Mouse (Mus musculus): ENCODE results near the gene Mif4gd. TPM values are rescaled to one million over a fixed set of nuclear protein-coding genes. Genes with fewer than 3 reads are reported as not detected.

Gene Mif4gd
- polyA plus RNA-seq (2017; shearing (Covaris generic)) = 198 TPM

GRCm38 (mm10) chr11:115612410-115613137 is at the start of gene Mif4gd:
Mif4gd (minus strand) TSS chr11:115612969.

GRCm38 (mm10) chr11:115627705-115628464 is 15.1 kb upstream of the Mif4gd start, which contains the start of gene Slc25a19:
Slc25a19 (minus strand) TSS chr11:115628295.

GRCm38 (mm10) chr11:115603476-115604303 is 9.1 kb downstream of the Mif4gd start, which contains the start of the genes Mrps7 and Gga3:
Mrps7 (plus strand) TSS chr11:115603925.
Gga3 (minus strand) TSS chr11:115604051.

GRCm38 (mm10) chr11:115564064-115564809 is 48.5 kb downstream of the Mif4gd start, which contains the start of gene Nup85:
Nup85 (plus strand) TSS chr11:115564434.

Other genes with a start within 250 kb of the Mif4gd start
- 16.5 TPM for gene Hid1, start 245.2 kb downstream of the Mif4gd start, polyA plus RNA-seq (2017; shearing (Covaris generic))
- not detected for gene Cdr2l, start 231.1 kb downstream of the Mif4gd start, polyA plus RNA-seq (2017; shearing (Covaris generic))
- 206 TPM for gene Mrpl58, start 209.2 kb downstream of the Mif4gd start, polyA plus RNA-seq (2017; shearing (Covaris generic))
- gene Atp5h, start 193.0 kb downstream of the Mif4gd start, polyA plus RNA-seq (2017; shearing (Covaris generic)) = 760 TPM
- gene Kctd2, start 192.8 kb downstream of the Mif4gd start, polyA plus RNA-seq (2017; shearing (Covaris generic)) = 4.4 TPM
- gene Trim80, start 172.4 kb downstream of the Mif4gd start, polyA plus RNA-seq (2017; shearing (Covaris generic)) = not detected
- 23.6 TPM for gene Slc16a5, start 150.5 kb downstream of the Mif4gd start, polyA plus RNA-seq (2017; shearing (Covaris generic))
- 115 TPM for gene Armc7, start 137.3 kb downstream of the Mif4gd start, polyA plus RNA-seq (2017; shearing (Covaris generic))
- gene Nt5c, start 121.1 kb downstream of the Mif4gd start, polyA plus RNA-seq (2017; shearing (Covaris generic)) = 388 TPM
- 645 TPM for gene Jpt1, start 98.6 kb downstream of the Mif4gd start, polyA plus RNA-seq (2017; shearing (Covaris generic))
- gene Sumo2, start 76.7 kb downstream of the Mif4gd start, polyA plus RNA-seq (2017; shearing (Covaris generic)) = 775 TPM
- gene Nup85, start 48.5 kb downstream of the Mif4gd start, polyA plus RNA-seq (2017; shearing (Covaris generic)) = 95.7 TPM
- gene Mrps7, start 9.0 kb downstream of the Mif4gd start, polyA plus RNA-seq (2017; shearing (Covaris generic)) = 68.3 TPM
- 71.5 TPM for gene Gga3, start 8.9 kb downstream of the Mif4gd start, polyA plus RNA-seq (2017; shearing (Covaris generic))
- gene Slc25a19, start 15.3 kb upstream of the Mif4gd start, polyA plus RNA-seq (2017; shearing (Covaris generic)) = 70.8 TPM
- 10.7 TPM for gene Grb2, start 95.6 kb upstream of the Mif4gd start, polyA plus RNA-seq (2017; shearing (Covaris generic))
- gene Tmem94, start 152.5 kb upstream of the Mif4gd start, polyA plus RNA-seq (2017; shearing (Covaris generic)) = 35.9 TPM
- 2.9 TPM for gene Caskin2, start 200.7 kb upstream of the Mif4gd start, polyA plus RNA-seq (2017; shearing (Covaris generic))
- gene Tsen54, start 201.8 kb upstream of the Mif4gd start, polyA plus RNA-seq (2017; shearing (Covaris generic)) = 13.0 TPM
- gene Llgl2, start 211.1 kb upstream of the Mif4gd start, polyA plus RNA-seq (2017; shearing (Covaris generic)) = 35.4 TPM
- gene Myo15b, start 245.4 kb upstream of the Mif4gd start, polyA plus RNA-seq (2017; shearing (Covaris generic)) = 0.24 TPM